Mouse (Mus musculus) embryonic fibroblast, embryonic 13.5 days (primary cell): ENCODE data around the gene Zfx.

Experiments used
- CTCF ChIP-seq: IDR thresholded peaks from 2 replicates; pipeline ENCODE4 v1.5.1; 2011; ENCODE audit warnings: mild to moderate bottlenecking, control low read depth, low read length, moderate library complexity, borderline replicate concordance; ENCODE audit not compliant: insufficient read depth
- POLR2A ChIP-seq: IDR thresholded peaks from 2 replicates; pipeline ENCODE4 v1.6.1; 2011; ENCODE audit warnings: low read depth, mild to moderate bottlenecking, control low read depth, low read length, moderate library complexity

- TF ChIP-seq CTCF (no peak), POLR2A (no peak)
These were observed 2.4 kb upstream of the Zfx start for GRCm38 (mm10) chrX:94125950-94126349.
